Mouse (Mus musculus) midbrain, embryonic 12.5 days (tissue): ENCODE results near the gene Ascl5. TPM values are rescaled to one million over a fixed set of nuclear protein-coding genes. Genes with fewer than 3 reads are reported as not detected.
A peak's percentile ranks its signal among the peaks of the same experiment; 100 is the strongest.

Source experiments
- ATAC-seq: fragments of 200-750 bp; cut with Nextera tagmentation; 2 replicates; pipeline ENCODE4 v1.8.0; 2017; ENCODE audit warnings: low read depth, moderate TSS enrichment, moderate library complexity; ENCODE audit not compliant: low FRiP score
- H3K27ac ChIP-seq: fragments of 300-500 bp; sonication (generic); replicated peaks from 2 replicates; pipeline ENCODE4 v1.5.1; 2016; ENCODE audit warnings: mild to moderate bottlenecking
- H3K27me3 ChIP-seq: fragments of 300-500 bp; sonication (generic); 2 replicates; pipeline ENCODE4 v1.6.1; 2016; ENCODE audit warnings: mild to moderate bottlenecking
- H3K36me3 ChIP-seq: fragments of 300-500 bp; sonication (generic); 2 replicates; pipeline ENCODE4 v1.6.1; 2016
- H3K4me1 ChIP-seq: fragments of 300-500 bp; sonication (generic); 2 replicates; pipeline ENCODE4 v1.6.1; 2016
- H3K4me2 ChIP-seq: fragments of 300-500 bp; sonication (generic); replicated peaks from 2 replicates; pipeline ENCODE4 v1.6.1; 2016; ENCODE audit warnings: mild to moderate bottlenecking, moderate library complexity
- H3K4me3 ChIP-seq: fragments of 300-500 bp; sonication (generic); 2 replicates; pipeline ENCODE4 v1.5.1; 2016; ENCODE audit warnings: mild to moderate bottlenecking
- H3K9ac ChIP-seq: fragments of 300-500 bp; sonication (generic); replicated peaks from 2 replicates; pipeline ENCODE4 v1.6.1; 2016; ENCODE audit warnings: mild to moderate bottlenecking, moderate library complexity
- H3K9me3 ChIP-seq: fragments of 300-500 bp; sonication (generic); 2 replicates; pipeline ENCODE4 v1.6.1; 2016; ENCODE audit warnings: mild to moderate bottlenecking
- WGBS: fragments of 180-500 bp; shearing (Covaris S2); methylation state at CpG from one replicate; pipeline ENCODE4 v1.1.7; 2016; 5-methylcytosine and 5-hydroxymethylcytosine counted together
- polyA plus RNA-seq: library from polyadenylated mRNA; unstranded; fragments of >200 nt; fragmentation: Nextera tagmentation; extraction: Ambion mirVana; gene quantifications from 2 replicates; pipeline ENCODE4 v1.2.1, GENCODE M21; 2016

Ascl5 gene
- polyA plus RNA-seq, 1 experiment from 2014 or later = not detected

DNA sequence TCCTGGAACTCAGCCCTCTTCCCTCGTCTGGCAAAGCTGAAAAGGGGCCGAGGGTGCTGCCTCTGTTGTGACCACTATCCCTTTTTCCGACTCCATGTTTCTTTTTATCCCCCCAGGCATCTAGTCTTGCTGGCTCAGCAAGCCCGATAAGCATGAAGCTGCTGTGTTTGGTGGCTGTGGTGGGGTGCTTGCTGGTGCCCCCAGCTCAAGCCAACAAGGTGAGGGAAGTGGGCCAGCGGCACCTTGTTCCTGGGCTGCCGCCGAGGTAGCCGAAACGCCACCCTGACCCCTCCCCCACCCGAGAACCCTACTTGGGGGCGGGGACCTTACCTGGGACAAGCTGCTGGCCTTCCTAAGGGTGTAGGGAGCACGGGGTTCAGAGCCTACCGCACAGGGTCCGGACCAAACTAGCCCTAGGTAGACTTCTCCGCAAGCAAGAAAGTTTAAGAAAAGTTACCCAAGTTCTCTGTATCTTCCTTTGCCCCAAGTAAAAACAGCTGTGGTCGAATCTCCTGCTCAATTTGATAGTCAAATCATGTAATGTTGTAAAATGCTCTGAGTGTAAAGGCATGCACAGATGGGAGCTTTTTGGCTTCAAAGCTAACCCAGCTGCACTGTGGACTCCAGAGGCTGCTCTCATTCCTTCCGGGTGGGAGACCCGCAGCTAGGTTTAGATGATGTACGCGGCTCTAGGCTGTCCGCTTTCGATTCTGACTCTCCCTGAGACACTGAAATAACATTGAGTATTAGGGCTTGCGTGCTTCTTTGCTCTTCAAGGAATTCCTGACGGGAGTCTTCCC lies 32.0 kb upstream of the Ascl5 start:
- Histone ChIP-seq H3K4me3 (peak overlapping the region; percentile 86), H3K27me3 (no peaks in the 10 kb centered on the region), H3K4me1 (peaks cover 15% of the 10 kb centered on the region), H3K27ac (peak overlapping the region; percentile 64), H3K36me3 (peaks cover 35% of the 10 kb centered on the region), H3K9ac (peak overlapping the region; percentile 86), H3K4me2 (peak overlapping the region; percentile 95), H3K9me3 (no peaks in the 10 kb centered on the region)
- peak; percentile 35; the same call in 1 of the 2 replicates for ATAC-seq
- WGBS = 7% methylated on average over 24 of the region's 24 CpGs

- no peak for ATAC-seq
- peak overlapping the region; percentile 54 for H3K27ac ChIP-seq
- no peaks in the 10 kb centered on the region for H3K27me3 ChIP-seq
- H3K9me3 ChIP-seq = no peaks in the 10 kb centered on the region
- peaks cover 11% of the 10 kb centered on the region; the same call in 1 of the 2 replicates for H3K4me1 ChIP-seq
- 0 out of 2 replicates have a peak overlapping the region, but pooled peaks have one; percentile 11 for H3K9ac ChIP-seq
- no peak overlapping the region for H3K4me3 ChIP-seq
- WGBS = 27% methylated on average over 7 of the region's 7 CpGs
- peaks cover 91% of the 10 kb centered on the region for H3K36me3 ChIP-seq
- no peak overlapping the region for H3K4me2 ChIP-seq
These were observed 20.4 kb upstream of the Ascl5 start for GRCm38 (mm10) chr1:136030201-136030600.

DNA sequence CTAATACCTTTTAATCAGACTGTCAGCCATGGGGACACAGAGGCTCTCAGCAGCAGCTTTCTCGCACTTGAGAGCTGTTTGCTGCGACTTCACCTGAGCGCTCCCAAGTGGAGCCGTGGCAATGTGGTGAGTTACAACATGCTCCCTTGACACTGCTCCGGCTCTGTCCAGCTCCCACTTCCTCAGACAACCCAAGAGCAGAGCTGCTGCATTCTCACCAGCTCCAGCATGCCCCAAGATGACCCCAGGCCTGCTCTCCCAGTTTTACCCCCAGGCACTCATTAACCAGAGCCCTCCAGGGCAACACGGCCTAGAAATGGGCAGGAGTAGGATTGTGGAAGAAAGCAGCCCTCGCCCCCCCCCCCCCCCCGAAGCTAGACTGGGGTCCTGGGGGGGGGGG lies 18.9 kb upstream of the Ascl5 start:
- no peak for ATAC-seq
- Histone ChIP-seq H3K36me3 (peaks cover 83% of the 10 kb centered on the region), H3K27me3 (no peaks in the 10 kb centered on the region), H3K4me2 (no peak overlapping the region), H3K9ac (no peak overlapping the region), H3K9me3 (no peaks in the 10 kb centered on the region), H3K4me1 (peaks cover 11% of the 10 kb centered on the region; the same call in 1 of the 2 replicates), H3K4me3 (no peak overlapping the region), H3K27ac (no peak overlapping the region)
- WGBS = 84% methylated on average over 7 of the region's 8 CpGs

DNA sequence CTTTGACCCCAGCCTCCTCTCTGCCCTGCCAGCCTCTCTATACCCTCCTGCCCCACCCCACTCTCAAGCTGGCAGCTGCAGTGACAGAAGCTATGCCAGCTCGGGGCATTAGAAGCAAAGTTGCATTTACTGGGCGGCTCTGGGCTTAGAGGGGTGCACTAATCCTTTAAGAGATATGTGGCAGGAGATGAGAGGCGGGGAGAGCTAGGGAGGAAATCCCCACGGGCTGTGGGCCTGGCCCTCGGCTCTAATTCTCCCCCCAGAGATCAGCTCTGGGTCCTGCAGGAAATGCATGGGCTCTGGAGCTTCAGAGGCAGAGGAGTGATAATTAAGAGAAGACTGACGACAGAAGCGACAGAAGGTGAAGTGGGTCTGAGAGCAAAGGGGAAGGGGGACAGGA lies 17.6 kb upstream of the Ascl5 start:
- no peak overlapping the region for H3K9ac ChIP-seq
- H3K4me1 ChIP-seq = peaks cover 11% of the 10 kb centered on the region; the same call in 1 of the 2 replicates
- H3K4me2 ChIP-seq = no peak overlapping the region
- ATAC-seq = no peak
- no peak overlapping the region for H3K27ac ChIP-seq
- no peaks in the 10 kb centered on the region for H3K9me3 ChIP-seq
- peaks cover 70% of the 10 kb centered on the region for H3K36me3 ChIP-seq
- no peak overlapping the region for H3K4me3 ChIP-seq
- no peaks in the 10 kb centered on the region for H3K27me3 ChIP-seq
- 58% methylated on average over 7 of the region's 7 CpGs for WGBS

GRCm38 (mm10) chr1:136038746-136039538 lies 11.7 kb upstream of the Ascl5 start:
- H3K4me2 ChIP-seq = no peak overlapping the region
- H3K4me3 ChIP-seq = no peak overlapping the region
- H3K9me3 ChIP-seq = no peaks in the 10 kb centered on the region
- H3K27me3 ChIP-seq = 0 out of 2 replicates have a peak, but pooled peaks cover 18% of the 10 kb centered on the region
- peaks cover 7% of the 10 kb centered on the region; the same call in 1 of the 2 replicates for H3K4me1 ChIP-seq
- no peak for ATAC-seq
- WGBS = 75% methylated on average over 5 of the region's 5 CpGs
- no peak overlapping the region for H3K9ac ChIP-seq
- peaks cover 19% of the 10 kb centered on the region for H3K36me3 ChIP-seq
- no peak overlapping the region for H3K27ac ChIP-seq

GRCm38 (mm10) chr1:136040452-136040851 lies 10.2 kb upstream of the Ascl5 start:
- Histone ChIP-seq H3K4me1 (peaks cover 7% of the 10 kb centered on the region; the same call in 1 of the 2 replicates), H3K36me3 (peaks cover 4% of the 10 kb centered on the region), H3K4me3 (no peak overlapping the region), H3K9ac (no peak overlapping the region), H3K27ac (no peak overlapping the region), H3K4me2 (no peak overlapping the region), H3K9me3 (no peaks in the 10 kb centered on the region), H3K27me3 (0 out of 2 replicates have a peak, but pooled peaks cover 18% of the 10 kb centered on the region)
- 16% methylated on average over 11 of the region's 11 CpGs for WGBS
- ATAC-seq = 0 out of 2 replicates have a peak, but pooled peaks have one; percentile 19

- Histone ChIP-seq H3K4me3 (no peak overlapping the region), H3K36me3 (no peaks in the 10 kb centered on the region), H3K4me2 (no peak overlapping the region), H3K9me3 (no peaks in the 10 kb centered on the region), H3K27me3 (0 out of 2 replicates have a peak, but pooled peaks cover 18% of the 10 kb centered on the region), H3K4me1 (peaks cover 7% of the 10 kb centered on the region; the same call in 1 of the 2 replicates), H3K9ac (no peak overlapping the region), H3K27ac (no peak overlapping the region)
- no peak; the same call in 1 of the 2 replicates for ATAC-seq
- WGBS = 23% methylated on average over 4 of the region's 4 CpGs
These were observed 9.7 kb upstream of the Ascl5 start for GRCm38 (mm10) chr1:136040874-136041273.

- Histone ChIP-seq H3K9ac (no peak overlapping the region), H3K4me3 (no peak overlapping the region), H3K4me2 (no peak overlapping the region), H3K4me1 (peaks cover 6% of the 10 kb centered on the region; the same call in 1 of the 2 replicates), H3K27ac (no peak overlapping the region), H3K27me3 (peaks cover 33% of the 10 kb centered on the region), H3K9me3 (no peaks in the 10 kb centered on the region), H3K36me3 (no peaks in the 10 kb centered on the region)
- 10% methylated on average over 4 of the region's 4 CpGs for WGBS
- ATAC-seq = no peak
These were observed 4.8 kb upstream of the Ascl5 start for GRCm38 (mm10) chr1:136045774-136046173.

DNA sequence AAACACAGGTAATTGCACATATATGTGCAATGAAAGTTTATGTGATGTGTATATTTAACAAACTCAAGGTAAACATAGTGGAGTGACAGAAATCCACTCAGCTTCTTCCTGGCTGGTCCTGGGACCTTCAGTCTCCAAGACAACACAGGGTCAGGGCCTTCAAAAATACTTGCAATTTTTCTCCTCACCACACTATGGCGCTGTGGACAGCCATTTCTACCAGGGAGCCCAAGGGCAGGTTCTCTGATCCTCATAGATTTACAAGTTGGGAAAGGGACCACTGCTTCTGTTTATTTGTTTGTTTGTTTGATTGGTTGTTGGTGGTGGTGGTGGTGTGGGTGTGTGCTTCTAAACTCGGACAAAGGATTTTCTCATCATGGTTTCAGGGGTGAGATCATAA lies 3.2 kb upstream of the Ascl5 start:
- H3K36me3 ChIP-seq = no peaks in the 10 kb centered on the region

GRCm38 (mm10) chr1:136047894-136048293 lies 2.7 kb upstream of the Ascl5 start:
- no peak for ATAC-seq
- H3K27ac ChIP-seq = no peak overlapping the region
- H3K4me1 ChIP-seq = peaks cover 9% of the 10 kb centered on the region
- no peaks in the 10 kb centered on the region for H3K9me3 ChIP-seq
- H3K4me3 ChIP-seq = no peak overlapping the region
- H3K27me3 ChIP-seq = peaks cover 47% of the 10 kb centered on the region
- H3K4me2 ChIP-seq = no peak overlapping the region
- H3K9ac ChIP-seq = no peak overlapping the region
- 80% methylated on average over 9 of the region's 9 CpGs for WGBS
- H3K36me3 ChIP-seq = no peaks in the 10 kb centered on the region

More for the DNA sequence above, 3.2 kb upstream of the Ascl5 start:
- Histone ChIP-seq H3K4me2 (no peak overlapping the region), H3K9me3 (no peaks in the 10 kb centered on the region), H3K27ac (no peak overlapping the region), H3K4me1 (peaks cover 9% of the 10 kb centered on the region), H3K9ac (no peak overlapping the region), H3K27me3 (peaks cover 43% of the 10 kb centered on the region), H3K4me3 (no peak overlapping the region)
- 3% methylated on average over 2 of the region's 2 CpGs for WGBS
- ATAC-seq = no peak

DNA sequence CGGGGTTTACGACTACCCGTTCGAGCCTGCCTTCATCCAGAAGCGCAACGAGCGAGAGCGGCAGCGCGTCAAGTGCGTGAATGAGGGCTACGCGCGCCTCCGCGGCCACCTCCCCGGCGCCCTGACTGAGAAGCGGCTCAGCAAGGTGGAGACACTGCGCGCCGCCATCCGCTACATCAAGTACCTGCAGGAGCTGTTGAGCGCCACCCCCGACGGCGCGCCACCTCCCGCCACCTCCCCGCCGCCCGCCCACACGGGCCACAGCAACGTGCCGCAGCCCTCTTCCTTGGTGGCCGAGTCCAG lies 360 bp downstream of the Ascl5 start:
- Histone ChIP-seq H3K4me3 (peak overlapping the region; percentile 40), H3K4me2 (peak overlapping the region; percentile 59), H3K36me3 (no peaks in the 10 kb centered on the region), H3K9me3 (no peaks in the 10 kb centered on the region), H3K9ac (peak overlapping the region; percentile 37), H3K27ac (no peak overlapping the region), H3K4me1 (peaks cover 15% of the 10 kb centered on the region), H3K27me3 (peaks cover 66% of the 10 kb centered on the region)
- WGBS = 2% methylated on average over 36 of the region's 36 CpGs
- ATAC-seq = 0 out of 2 replicates have a peak, but pooled peaks have one; percentile 17

- H3K27me3 ChIP-seq = peaks cover 67% of the 10 kb centered on the region
- H3K36me3 ChIP-seq = no peaks in the 10 kb centered on the region
- WGBS = under 1% methylated on average over 6 of the region's 6 CpGs
- H3K4me3 ChIP-seq = peak overlapping the region; percentile 40
- H3K27ac ChIP-seq = no peak overlapping the region
- H3K4me2 ChIP-seq = peak overlapping the region; percentile 59
- ATAC-seq = peak; percentile 71
- no peaks in the 10 kb centered on the region for H3K9me3 ChIP-seq
- peak overlapping the region; percentile 37; the same call in 1 of the 2 replicates for H3K9ac ChIP-seq
- H3K4me1 ChIP-seq = peaks cover 20% of the 10 kb centered on the region
These were observed 861 bp downstream of the Ascl5 start for GRCm38 (mm10) chr1:136051465-136051864.
